Mouse (Mus musculus) lung, adult 2 months (tissue): ENCODE data around the gene Gm10563.

Experiments used
- CTCF ChIP-seq: fragments of 200-500 bp; IDR thresholded peaks from 2 replicates; pipeline ENCODE4 v1.5.1; 2011; ENCODE audit warnings: mild to moderate bottlenecking, low read length, control low read depth; ENCODE audit not compliant: insufficient read depth
- POLR2A ChIP-seq: fragments of 200-500 bp; IDR thresholded peaks from 2 replicates; pipeline ENCODE4 v1.6.1; 2011; ENCODE audit warnings: low read depth, mild to moderate bottlenecking, control low read depth, low read length, borderline replicate concordance; ENCODE audit errors: extremely low read depth

- TF ChIP-seq CTCF, result no peak
- TF ChIP-seq POLR2A, result peak; percentile 29; the same call in 1 of the 2 replicates
Observed at GRCm38 (mm10) chr4:155654456-155655298, 9.5 kb upstream of the Gm10563 start.
